Mouse (Mus musculus) heart, embryonic 12.5 days (tissue): ENCODE measurements around the gene Cep78. TPM values are rescaled to one million over a fixed set of nuclear protein-coding genes. Genes with fewer than 3 reads are reported as not detected.
A peak's percentile ranks its signal among the peaks of the same experiment; 100 is the strongest.

ENCODE experiments used
- ATAC-seq: fragments of 200-750 bp; cut with Nextera tagmentation; 2 replicates; pipeline ENCODE4 v1.8.0; 2017; ENCODE audit warnings: moderate TSS enrichment, moderate library complexity; ENCODE audit not compliant: insufficient number of reproducible peaks, low FRiP score
- H3K27ac ChIP-seq: fragments of 300-500 bp; sonication (generic); 2 replicates; pipeline ENCODE4 v1.5.1; 2016; ENCODE audit warnings: mild to moderate bottlenecking, moderate library complexity; ENCODE audit not compliant: poor library complexity, severe bottlenecking
- H3K27me3 ChIP-seq: fragments of 300-500 bp; sonication (generic); replicated peaks from 2 replicates; pipeline ENCODE4 v1.6.1; 2016; ENCODE audit warnings: mild to moderate bottlenecking, moderate library complexity
- H3K36me3 ChIP-seq: fragments of 300-500 bp; sonication (generic); 2 replicates; pipeline ENCODE4 v1.6.1; 2016; ENCODE audit warnings: mild to moderate bottlenecking, moderate library complexity
- H3K4me1 ChIP-seq: fragments of 300-500 bp; sonication (generic); replicated peaks from 2 replicates; pipeline ENCODE4 v1.6.1; 2016; ENCODE audit warnings: mild to moderate bottlenecking
- H3K4me2 ChIP-seq: fragments of 300-500 bp; sonication (generic); 2 replicates; pipeline ENCODE4 v1.6.1; 2016; ENCODE audit warnings: mild to moderate bottlenecking, moderate library complexity
- H3K4me3 ChIP-seq: fragments of 300-500 bp; sonication (generic); 2 replicates; pipeline ENCODE4 v1.5.1; 2016; ENCODE audit warnings: mild to moderate bottlenecking
- H3K9ac ChIP-seq: fragments of 300-500 bp; sonication (generic); 2 replicates; pipeline ENCODE4 v1.6.1; 2016; ENCODE audit warnings: mild to moderate bottlenecking, moderate library complexity
- H3K9me3 ChIP-seq: fragments of 300-500 bp; sonication (generic); replicated peaks from 2 replicates; pipeline ENCODE4 v1.6.1; 2016; ENCODE audit warnings: mild to moderate bottlenecking, moderate library complexity
- WGBS: fragments of 180-500 bp; shearing (Covaris S2); methylation state at CpG from one replicate; pipeline ENCODE4 v1.1.7; 2016; 5-methylcytosine and 5-hydroxymethylcytosine counted together
- polyA plus RNA-seq: library from polyadenylated mRNA; unstranded; fragments of >200 nt; fragmentation: Nextera tagmentation; extraction: Ambion mirVana; gene quantifications from 2 replicates; pipeline ENCODE4 v1.2.1, GENCODE M21; 2016

The Cep78 gene
- polyA plus RNA-seq, 1 experiment from 2014 or later: 16.7 TPM

GRCm38 (mm10) chr19:15925719-15926045 is 59.1 kb downstream of the Cep78 start:
- 14% methylated on average over 4 of the region's 4 CpGs for WGBS
- Histone ChIP-seq H3K4me2 (peak overlapping the region; percentile 97), H3K36me3 (no peaks in the 10 kb centered on the region), H3K9me3 (no peaks in the 10 kb centered on the region), H3K27ac (peak overlapping the region; percentile 86), H3K27me3 (no peaks in the 10 kb centered on the region), H3K4me1 (peaks cover 22% of the 10 kb centered on the region), H3K9ac (0 out of 2 replicates have a peak overlapping the region, but pooled peaks have one; percentile 60), H3K4me3 (peak overlapping the region; percentile 68)
- ATAC-seq: peak; percentile 73

- Histone ChIP-seq H3K4me1 (peaks cover 22% of the 10 kb centered on the region), H3K4me3 (peak overlapping the region; percentile 68), H3K27ac (peak overlapping the region; percentile 86), H3K27me3 (no peaks in the 10 kb centered on the region), H3K36me3 (no peaks in the 10 kb centered on the region), H3K9me3 (no peaks in the 10 kb centered on the region), H3K4me2 (peak overlapping the region; percentile 97), H3K9ac (peak overlapping the region; percentile 75)
- peak; percentile 94 for ATAC-seq
- WGBS: 2% methylated on average over 43 of the region's 43 CpGs
These were observed 59.7 kb downstream of the Cep78 start for GRCm38 (mm10) chr19:15924866-15925718.

- Histone ChIP-seq H3K4me2 (peak overlapping the region; percentile 97), H3K27me3 (no peaks in the 10 kb centered on the region), H3K9ac (peak overlapping the region; percentile 75), H3K4me1 (peaks cover 22% of the 10 kb centered on the region), H3K9me3 (no peaks in the 10 kb centered on the region), H3K36me3 (peaks cover 3% of the 10 kb centered on the region; the same call in 1 of the 2 replicates), H3K27ac (peak overlapping the region; percentile 69), H3K4me3 (peak overlapping the region; percentile 68)
- WGBS: under 1% methylated on average over 46 of the region's 46 CpGs
- peak; percentile 50; the same call in 1 of the 2 replicates for ATAC-seq
These were observed 60.5 kb downstream of the Cep78 start for GRCm38 (mm10) chr19:15924181-15924865.

GRCm38 (mm10) chr19:15923426-15923825 is 61.4 kb downstream of the Cep78 start:
- Histone ChIP-seq H3K4me1 (peaks cover 22% of the 10 kb centered on the region), H3K36me3 (peaks cover 10% of the 10 kb centered on the region), H3K4me3 (peak overlapping the region; percentile 68), H3K9me3 (no peaks in the 10 kb centered on the region), H3K27ac (no peak overlapping the region), H3K4me2 (peak overlapping the region; percentile 97), H3K27me3 (no peaks in the 10 kb centered on the region), H3K9ac (0 out of 2 replicates have a peak overlapping the region, but pooled peaks have one; percentile 75)
- ATAC-seq: no peak; the same call in 1 of the 2 replicates
- 17% methylated on average over 9 of the region's 9 CpGs for WGBS

DNA sequence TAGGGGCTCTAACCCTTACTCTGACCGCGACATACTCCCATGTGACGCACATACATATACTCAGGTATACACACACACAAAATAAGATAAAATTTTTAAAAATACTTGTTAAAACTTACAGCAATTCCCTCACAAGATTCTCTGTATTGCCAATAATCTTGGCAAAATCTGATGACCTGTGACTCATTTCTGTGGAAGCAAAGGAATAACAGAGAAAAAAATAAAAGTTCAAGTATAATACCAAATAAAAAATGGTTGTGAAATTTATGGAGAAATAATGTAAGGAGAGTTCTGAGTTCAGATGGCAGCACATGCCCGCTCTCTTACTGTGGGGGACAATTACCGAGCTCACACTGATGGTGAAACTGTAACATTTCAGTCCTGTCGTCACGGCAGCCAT is 65.5 kb downstream of the Cep78 start:
- peaks cover 44% of the 10 kb centered on the region for H3K36me3 ChIP-seq
- 87% methylated on average over 7 of the region's 7 CpGs for WGBS
- H3K9me3 ChIP-seq: no peaks in the 10 kb centered on the region
- H3K27me3 ChIP-seq: no peaks in the 10 kb centered on the region
- ATAC-seq: no peak
- no peak overlapping the region for H3K4me2 ChIP-seq
- H3K4me1 ChIP-seq: peaks cover 9% of the 10 kb centered on the region
- no peak overlapping the region for H3K9ac ChIP-seq
- no peak overlapping the region for H3K4me3 ChIP-seq
- no peak overlapping the region for H3K27ac ChIP-seq

- Histone ChIP-seq H3K4me3 (no peak overlapping the region), H3K9ac (no peak overlapping the region), H3K9me3 (no peaks in the 10 kb centered on the region), H3K27me3 (no peaks in the 10 kb centered on the region), H3K4me2 (no peak overlapping the region), H3K4me1 (peaks cover 2% of the 10 kb centered on the region), H3K27ac (no peak overlapping the region), H3K36me3 (peaks cover 55% of the 10 kb centered on the region)
- WGBS: 94% methylated on average over 7 of the region's 7 CpGs
- no peak for ATAC-seq
These were observed 66.7 kb downstream of the Cep78 start for GRCm38 (mm10) chr19:15918111-15918510.

- WGBS: 85% methylated on average over 9 of the region's 9 CpGs
- Histone ChIP-seq H3K36me3 (peaks cover 72% of the 10 kb centered on the region), H3K27me3 (no peaks in the 10 kb centered on the region), H3K9ac (no peak overlapping the region), H3K27ac (no peak overlapping the region), H3K4me2 (no peak overlapping the region), H3K9me3 (no peaks in the 10 kb centered on the region), H3K4me1 (no peaks in the 10 kb centered on the region), H3K4me3 (no peak overlapping the region)
- ATAC-seq: no peak
These were observed 71.4 kb downstream of the Cep78 start for GRCm38 (mm10) chr19:15913249-15913997.

DNA sequence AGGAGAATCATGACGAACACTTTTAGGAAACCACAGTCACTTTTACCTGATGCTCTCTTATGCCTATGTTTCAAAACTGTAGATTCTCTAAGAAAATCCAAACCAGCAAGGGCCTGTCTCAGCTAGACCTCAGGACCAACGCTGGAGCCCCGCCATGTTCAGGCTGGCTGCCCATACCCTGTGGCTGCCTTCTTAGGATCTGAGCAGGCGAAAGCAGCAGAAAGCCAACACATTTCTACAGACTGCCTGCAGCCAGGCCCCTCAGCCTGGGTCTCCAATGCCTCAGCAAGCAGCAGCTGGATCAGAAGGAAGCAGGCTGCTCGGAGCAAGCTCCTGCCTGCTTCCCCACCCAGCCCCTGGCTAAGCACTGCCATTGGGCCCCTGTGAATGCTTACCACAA is 73.3 kb downstream of the Cep78 start:
- no peak overlapping the region for H3K4me3 ChIP-seq
- 93% methylated on average over 5 of the region's 5 CpGs for WGBS
- no peak for ATAC-seq
- H3K9ac ChIP-seq: no peak overlapping the region
- H3K27me3 ChIP-seq: no peaks in the 10 kb centered on the region
- H3K9me3 ChIP-seq: no peaks in the 10 kb centered on the region
- peaks cover 69% of the 10 kb centered on the region for H3K36me3 ChIP-seq
- no peak overlapping the region for H3K4me2 ChIP-seq
- no peak overlapping the region for H3K27ac ChIP-seq
- H3K4me1 ChIP-seq: no peaks in the 10 kb centered on the region

DNA sequence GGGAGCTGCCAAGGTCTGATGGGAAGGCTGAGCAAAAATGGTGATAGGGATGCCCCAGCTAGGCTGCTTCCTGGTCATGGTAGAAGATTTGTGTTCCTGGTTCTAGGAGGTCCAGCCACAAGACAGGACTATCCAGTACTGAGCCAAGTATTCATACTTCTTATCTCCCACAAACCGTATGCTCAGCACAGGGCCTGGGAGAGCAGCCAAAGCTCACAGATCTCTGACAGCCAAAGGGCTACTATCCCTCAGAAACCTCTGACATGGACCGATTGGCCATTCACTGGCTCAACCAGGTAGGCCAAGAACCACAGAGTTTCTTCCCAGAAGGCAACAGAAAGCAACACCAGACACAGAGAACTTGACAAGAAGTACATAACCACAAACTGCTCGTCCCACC is 73.8 kb downstream of the Cep78 start:
- Histone ChIP-seq H3K9me3 (no peaks in the 10 kb centered on the region), H3K9ac (no peak overlapping the region), H3K36me3 (peaks cover 68% of the 10 kb centered on the region), H3K27me3 (no peaks in the 10 kb centered on the region), H3K4me2 (no peak overlapping the region), H3K4me3 (no peak overlapping the region), H3K27ac (no peak overlapping the region), H3K4me1 (no peaks in the 10 kb centered on the region)
- WGBS: 60% methylated on average over 3 of the region's 3 CpGs
- no peak for ATAC-seq

GRCm38 (mm10) chr19:15910488-15910887 is 74.3 kb downstream of the Cep78 start:
- ATAC-seq: peak; percentile 9; the same call in 1 of the 2 replicates
- no peaks in the 10 kb centered on the region for H3K27me3 ChIP-seq
- H3K9ac ChIP-seq: no peak overlapping the region
- peaks cover 73% of the 10 kb centered on the region for H3K36me3 ChIP-seq
- H3K27ac ChIP-seq: no peak overlapping the region
- H3K9me3 ChIP-seq: no peaks in the 10 kb centered on the region
- no peak overlapping the region for H3K4me2 ChIP-seq
- H3K4me1 ChIP-seq: no peaks in the 10 kb centered on the region
- WGBS: 69% methylated on average over 1 of the region's 1 CpGs
- no peak overlapping the region for H3K4me3 ChIP-seq

DNA sequence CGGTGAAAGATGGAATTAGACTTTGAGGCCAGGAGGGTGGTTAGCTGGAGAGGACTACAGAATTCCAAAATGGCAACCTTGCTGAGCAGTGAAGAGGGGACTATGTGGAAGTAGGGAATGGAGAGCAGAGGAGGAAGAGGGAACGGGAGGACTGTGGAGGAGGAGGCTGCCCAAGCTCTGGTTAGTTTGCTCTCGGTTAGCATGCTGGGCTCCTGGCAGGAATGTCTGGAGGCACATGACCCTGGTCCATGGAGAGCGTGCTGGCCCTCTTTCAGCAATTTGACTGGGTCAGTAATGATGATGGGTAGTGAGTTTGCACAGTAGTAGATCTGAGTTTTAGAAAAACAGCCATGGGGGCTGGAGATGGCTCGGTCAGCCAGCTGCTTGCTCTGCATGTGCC is 76.8 kb downstream of the Cep78 start:
- no peak overlapping the region for H3K4me3 ChIP-seq
- no peaks in the 10 kb centered on the region for H3K4me1 ChIP-seq
- H3K36me3 ChIP-seq: peaks cover 57% of the 10 kb centered on the region
- 89% methylated on average over 5 of the region's 5 CpGs for WGBS
- H3K9me3 ChIP-seq: no peaks in the 10 kb centered on the region
- ATAC-seq: no peak
- no peaks in the 10 kb centered on the region for H3K27me3 ChIP-seq
- no peak overlapping the region for H3K4me2 ChIP-seq
- no peak overlapping the region for H3K9ac ChIP-seq
- no peak overlapping the region for H3K27ac ChIP-seq
